Mouse (Mus musculus): ENCODE measurements around the gene Cfap44. TPM values are rescaled to one million over a fixed set of nuclear protein-coding genes. Genes with fewer than 3 reads are reported as not detected.

Gene Cfap44
- polyA plus RNA-seq, 1 experiment from 2014 or later = not detected

GRCm38 (mm10) chr16:44457858-44458257, 63.3 kb downstream of the Cfap44 start:
- H3K36me3 ChIP-seq (ENCODE audit: control insufficient read depth, insufficient read depth) = no peaks in the 10 kb centered on the region
- no peak for ATAC-seq
- no peak overlapping the region for H3K4me3 ChIP-seq (ENCODE audit: low read depth, low read length)
- H3K9ac ChIP-seq (ENCODE audit: low read depth, low read length) = no peak overlapping the region
- no peak overlapping the region for H3K4me2 ChIP-seq (replicated peaks; ENCODE audit: low read depth)
- no peak overlapping the region for H3K27ac ChIP-seq (ENCODE audit: low read depth, low read length)
- WGBS = 91% methylated on average over 2 of the region's 2 CpGs
- no peaks in the 10 kb centered on the region for H3K4me1 ChIP-seq (replicated peaks; ENCODE audit: control insufficient read depth, insufficient read depth, low read length)
- no peaks in the 10 kb centered on the region for H3K9me3 ChIP-seq (ENCODE audit: control insufficient read depth)
- no peaks in the 10 kb centered on the region for H3K27me3 ChIP-seq (replicated peaks; ENCODE audit: control insufficient read depth, insufficient read depth, low read length)
- no peak for TF ChIP-seq CTCF (IDR thresholded peaks at IDR 0.05; ENCODE audit: low read depth)

- Histone ChIP-seq H3K4me1 (replicated peaks; ENCODE audit: control insufficient read depth, insufficient read depth, low read length) (no peaks in the 10 kb centered on the region), H3K9me3 (ENCODE audit: control insufficient read depth) (no peaks in the 10 kb centered on the region), H3K4me2 (replicated peaks; ENCODE audit: low read depth) (no peak overlapping the region), H3K4me3 (ENCODE audit: low read depth, low read length) (no peak overlapping the region), H3K27ac (ENCODE audit: low read depth, low read length) (no peak overlapping the region), H3K9ac (ENCODE audit: low read depth, low read length) (no peak overlapping the region), H3K36me3 (ENCODE audit: control insufficient read depth, insufficient read depth) (no peaks in the 10 kb centered on the region), H3K27me3 (replicated peaks; ENCODE audit: control insufficient read depth, insufficient read depth, low read length) (no peaks in the 10 kb centered on the region)
- WGBS = 91% methylated on average over 2 of the region's 2 CpGs
- TF ChIP-seq CTCF (IDR thresholded peaks at IDR 0.05; ENCODE audit: low read depth) = no peak
- no peak for ATAC-seq
Measured at GRCm38 (mm10) chr16:44458826-44459225, 64.2 kb downstream of the Cfap44 start.

GRCm38 (mm10) chr16:44460922-44461321, 66.3 kb downstream of the Cfap44 start:
- H3K27ac ChIP-seq (ENCODE audit: low read depth, low read length) = no peak overlapping the region
- ATAC-seq = no peak
- no peaks in the 10 kb centered on the region for H3K27me3 ChIP-seq (replicated peaks; ENCODE audit: control insufficient read depth, insufficient read depth, low read length)
- H3K36me3 ChIP-seq (ENCODE audit: control insufficient read depth, insufficient read depth) = no peaks in the 10 kb centered on the region
- H3K4me2 ChIP-seq (replicated peaks; ENCODE audit: low read depth) = no peak overlapping the region
- H3K4me1 ChIP-seq (replicated peaks; ENCODE audit: control insufficient read depth, insufficient read depth, low read length) = no peaks in the 10 kb centered on the region
- TF ChIP-seq CTCF (IDR thresholded peaks at IDR 0.05; ENCODE audit: low read depth) = no peak
- WGBS = 67% methylated on average over 5 of the region's 5 CpGs
- no peak overlapping the region for H3K9ac ChIP-seq (ENCODE audit: low read depth, low read length)
- no peak overlapping the region for H3K4me3 ChIP-seq (ENCODE audit: low read depth, low read length)
- H3K9me3 ChIP-seq (ENCODE audit: control insufficient read depth) = no peaks in the 10 kb centered on the region

- Histone ChIP-seq H3K36me3 (ENCODE audit: control insufficient read depth, insufficient read depth) (no peaks in the 10 kb centered on the region), H3K9ac (ENCODE audit: low read depth, low read length) (no peak overlapping the region), H3K27me3 (replicated peaks; ENCODE audit: control insufficient read depth, insufficient read depth, low read length) (no peaks in the 10 kb centered on the region), H3K4me2 (replicated peaks; ENCODE audit: low read depth) (no peak overlapping the region), H3K9me3 (ENCODE audit: control insufficient read depth) (no peaks in the 10 kb centered on the region), H3K4me1 (replicated peaks; ENCODE audit: control insufficient read depth, insufficient read depth, low read length) (no peaks in the 10 kb centered on the region), H3K4me3 (ENCODE audit: low read depth, low read length) (no peak overlapping the region), H3K27ac (ENCODE audit: low read depth, low read length) (no peak overlapping the region)
- no peak for ATAC-seq
- WGBS = 83% methylated on average over 14 of the region's 14 CpGs
- no peak for TF ChIP-seq CTCF (IDR thresholded peaks at IDR 0.05; ENCODE audit: low read depth)
Measured at GRCm38 (mm10) chr16:44475281-44475680, 80.7 kb downstream of the Cfap44 start.

- Histone ChIP-seq H3K9ac (ENCODE audit: low read depth, low read length) (no peak overlapping the region), H3K4me3 (ENCODE audit: low read depth, low read length) (no peak overlapping the region), H3K36me3 (ENCODE audit: control insufficient read depth, insufficient read depth) (no peaks in the 10 kb centered on the region), H3K9me3 (ENCODE audit: control insufficient read depth) (no peaks in the 10 kb centered on the region), H3K27me3 (replicated peaks; ENCODE audit: control insufficient read depth, insufficient read depth, low read length) (no peaks in the 10 kb centered on the region), H3K4me1 (replicated peaks; ENCODE audit: control insufficient read depth, insufficient read depth, low read length) (no peaks in the 10 kb centered on the region), H3K4me2 (replicated peaks; ENCODE audit: low read depth) (no peak overlapping the region), H3K27ac (ENCODE audit: low read depth, low read length) (no peak overlapping the region)
- ATAC-seq = no peak
- 81% methylated on average over 11 of the region's 11 CpGs for WGBS
- no peak for TF ChIP-seq CTCF (IDR thresholded peaks at IDR 0.05; ENCODE audit: low read depth)
Measured at GRCm38 (mm10) chr16:44475682-44476375, 81.2 kb downstream of the Cfap44 start.

- Histone ChIP-seq H3K4me2 (replicated peaks; ENCODE audit: low read depth) (no peak overlapping the region; the same call in 1 of the 2 replicates), H3K9me3 (ENCODE audit: control insufficient read depth) (no peaks in the 10 kb centered on the region), H3K27me3 (replicated peaks; ENCODE audit: control insufficient read depth, insufficient read depth, low read length) (no peaks in the 10 kb centered on the region), H3K27ac (ENCODE audit: low read depth, low read length) (no peak overlapping the region), H3K36me3 (ENCODE audit: control insufficient read depth, insufficient read depth) (no peaks in the 10 kb centered on the region), H3K4me3 (ENCODE audit: low read depth, low read length) (no peak overlapping the region), H3K9ac (ENCODE audit: low read depth, low read length) (no peak overlapping the region), H3K4me1 (replicated peaks; ENCODE audit: control insufficient read depth, insufficient read depth, low read length) (no peaks in the 10 kb centered on the region)
- WGBS = 36% methylated on average over 18 of the region's 18 CpGs
- no peak for ATAC-seq
- no peak for TF ChIP-seq CTCF (IDR thresholded peaks at IDR 0.05; ENCODE audit: low read depth)
Measured at GRCm38 (mm10) chr16:44478767-44479166, 84.2 kb downstream of the Cfap44 start.

All from intestine, postnatal 0 days (tissue).